Comparison of ENCODE assay signal across 9 mouse cellular contexts in genomic region chr2:131094823-131095222, GRCm38 (mm10). TPM values are rescaled to one million over a fixed set of nuclear protein-coding genes. Genes with fewer than 3 reads are reported as not detected.
DNase-seq lines count a peak whose midpoint lies in the region; ATAC-seq lines count a peak whose summit lies in the region.
"Had no signal": no experiment of that assay in that cellular context is flagged by ENCODE, and none has a peak within 500 bp of the region (broad histone marks: within the 10 kb centered on the region; RNA-seq: fewer than 3 reads in every experiment).

No protein-coding gene starts in this region.

- peak; percentile 61 for DNase-seq in T-cell, adult 2 months (ENCODE audit: low spot score)
- peak; percentile 63 to 79 for DNase-seq in cerebellum, adult 18-20 months
- peak; percentile 81 for DNase-seq in forelimb bud, embryonic 11.5 days (ENCODE audit: low read depth, low spot score)
- peak; percentile 82 for DNase-seq in hindbrain, embryonic 14.5 days (ENCODE audit: low spot score)
- DNase-seq in left cerebral cortex, adult 11 months (ENCODE audit: low spot score), result peak; percentile 60
- peak; percentile 75 for DNase-seq in right cerebral cortex, postnatal 25 days
- peak; percentile 66 for DNase-seq in yolk sac, embryonic 10.5 days (ENCODE audit: low spot score)

- H3K27ac ChIP-seq in hindbrain, embryonic 14.5 days, result no peak overlapping the region

- ATAC-seq in hindbrain, embryonic 14.5 days (ENCODE audit: low FRiP score), result peak; percentile 64; the same call in 1 of the 2 replicates
- ATAC-seq in megakaryocyte progenitor cell, adult 5-6 weeks (replicated peaks; ENCODE audit: poor library complexity), result peak; percentile 82

- H3K9me3 ChIP-seq in hindbrain, embryonic 14.5 days (ENCODE audit: control insufficient read depth, low read length), result no peaks in the 10 kb centered on the region
- H3K9me3 ChIP-seq: stomach, embryonic 15.5 days had no signal

- no peaks in the 10 kb centered on the region for H3K27me3 ChIP-seq in hindbrain, embryonic 14.5 days (ENCODE audit: control insufficient read depth, insufficient read depth, low read length)
- H3K27me3 ChIP-seq: stomach, embryonic 15.5 days had no signal

- no peak overlapping the region for H3K4me2 ChIP-seq in hindbrain, embryonic 14.5 days (replicated peaks)
- H3K4me2 ChIP-seq: stomach, embryonic 15.5 days had no signal

- H3K36me3 ChIP-seq in hindbrain, embryonic 14.5 days (replicated peaks; ENCODE audit: control insufficient read depth, insufficient read depth), result no peaks in the 10 kb centered on the region
- H3K36me3 ChIP-seq: stomach, embryonic 15.5 days had no signal

- H3K4me3 ChIP-seq in hindbrain, embryonic 14.5 days (replicated peaks; ENCODE audit: low read length), result no peak overlapping the region
- H3K4me3 ChIP-seq: stomach, embryonic 15.5 days had no signal

- WGBS in hindbrain, embryonic 14.5 days, result 0% methylated on average over 1 of the region's 1 CpGs

- H3K4me1 ChIP-seq in hindbrain, embryonic 14.5 days (replicated peaks; ENCODE audit: control insufficient read depth, insufficient read depth, low read length), result no peaks in the 10 kb centered on the region
- H3K4me1 ChIP-seq: stomach, embryonic 15.5 days had no signal

- no peak overlapping the region for H3K9ac ChIP-seq in hindbrain, embryonic 14.5 days
- H3K9ac ChIP-seq: stomach, embryonic 15.5 days had no signal

RNA-seq across cellular contexts. Expression of gene Siglec1, which starts 8.3 kb away (rescaled TPM):
- polyA plus RNA-seq in hindbrain, embryonic 14.5 days (2014; fragmentation: Nextera tagmentation; extraction: Ambion mirVana), result 0.27 and 0.39 TPM in 2 replicates
- 0.05 and 0.07 TPM in 2 replicates for total RNA-seq in megakaryocyte progenitor cell, adult 5-6 weeks (2015)
- total RNA-seq in megakaryocyte progenitor cell, adult 5-6 weeks (2017), result 0.10 TPM in 1 of 2 replicates, not detected in the other

RNA-seq across cellular contexts. Expression of gene Adam33, which starts 31.2 kb away (rescaled TPM):
- 0.81 and 1.4 TPM in 2 replicates for polyA plus RNA-seq in hindbrain, embryonic 14.5 days (2014; fragmentation: Nextera tagmentation; extraction: Ambion mirVana)
- not detected in 2 replicates for total RNA-seq in megakaryocyte progenitor cell, adult 5-6 weeks (2015)
- not detected in 2 replicates for total RNA-seq in megakaryocyte progenitor cell, adult 5-6 weeks (2017)

RNA-seq across cellular contexts. Expression of gene Hspa12b, which starts 32.3 kb away (rescaled TPM):
- 2.2 and 3.3 TPM in 2 replicates for polyA plus RNA-seq in hindbrain, embryonic 14.5 days (2014; fragmentation: Nextera tagmentation; extraction: Ambion mirVana)
- 0.12 TPM in 1 of 2 replicates, not detected in the other for total RNA-seq in megakaryocyte progenitor cell, adult 5-6 weeks (2015)
- 0.44 TPM in 1 of 2 replicates, not detected in the other for total RNA-seq in megakaryocyte progenitor cell, adult 5-6 weeks (2017)

RNA-seq across cellular contexts. Expression of gene Gm11037, which starts 38.5 kb away (rescaled TPM):
- polyA plus RNA-seq in hindbrain, embryonic 14.5 days (2014; fragmentation: Nextera tagmentation; extraction: Ambion mirVana), result not detected in 2 replicates
- total RNA-seq in megakaryocyte progenitor cell, adult 5-6 weeks (2015), result not detected in 2 replicates
- total RNA-seq in megakaryocyte progenitor cell, adult 5-6 weeks (2017), result not detected in 2 replicates
- polyA plus RNA-seq: stomach, embryonic 15.5 days had no signal

RNA-seq across cellular contexts. Expression of gene Gfra4, which starts 51.9 kb away (rescaled TPM):
- 49.2 and 50.8 TPM in 2 replicates for polyA plus RNA-seq in hindbrain, embryonic 14.5 days (2014; fragmentation: Nextera tagmentation; extraction: Ambion mirVana)
- not detected in 2 replicates for total RNA-seq in megakaryocyte progenitor cell, adult 5-6 weeks (2015)
- not detected in 2 replicates for total RNA-seq in megakaryocyte progenitor cell, adult 5-6 weeks (2017)
